Mouse (Mus musculus) thymus, adult 2 months (tissue): ENCODE data around the gene Polr2a.

ENCODE experiments used
- CTCF ChIP-seq: fragments of 200-500 bp; IDR thresholded peaks from 2 replicates; pipeline ENCODE4 v1.5.1; 2012; ENCODE audit warnings: mild to moderate bottlenecking, control low read depth, low read length, moderate library complexity, borderline replicate concordance; ENCODE audit not compliant: control insufficient read depth, poor library complexity, insufficient read depth; ENCODE audit errors: extremely low read depth
- POLR2A ChIP-seq: fragments of 200-500 bp; IDR thresholded peaks from 2 replicates; pipeline ENCODE4 v1.6.1; 2012; ENCODE audit warnings: mild to moderate bottlenecking, low read length, control low read depth, moderate library complexity; ENCODE audit not compliant: control insufficient read depth, poor library complexity, insufficient read depth; ENCODE audit errors: extremely low read depth

DNA sequence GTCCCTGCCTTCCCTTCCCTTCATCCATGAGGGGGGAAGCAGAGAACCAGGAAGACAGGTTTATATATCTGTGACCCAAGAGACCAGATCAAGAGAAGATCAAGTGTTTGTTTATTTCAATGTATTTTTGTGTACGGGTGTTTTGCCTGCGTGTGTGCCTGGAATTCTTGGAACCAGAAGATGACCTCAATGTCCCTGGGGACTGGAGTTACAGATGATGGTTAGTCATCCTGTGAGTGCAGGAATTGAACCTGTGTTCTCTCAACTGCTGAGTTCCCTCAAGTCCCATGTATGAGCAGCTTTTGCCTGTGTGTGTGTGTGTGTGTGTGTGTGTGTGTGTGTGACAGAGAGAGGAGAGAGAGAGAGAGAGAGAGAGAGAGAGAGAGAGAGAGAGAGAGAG lies 49.2 kb upstream of the Polr2a start:
- no peak for TF ChIP-seq CTCF
- no peak for TF ChIP-seq POLR2A
